Mouse (Mus musculus) hindbrain, embryonic 14.5 days (tissue): Measurements from ENCODE around the gene Pcyox1. TPM values are rescaled to one million over a fixed set of nuclear protein-coding genes. Genes with fewer than 3 reads are reported as not detected.

Experiments used
- ATAC-seq: fragments of 200-750 bp; cut with Nextera tagmentation; 2 replicates; pipeline ENCODE4 v1.8.0; 2017; ENCODE audit warnings: moderate number of reproducible peaks, mild to moderate bottlenecking, moderate TSS enrichment, moderate library complexity; ENCODE audit not compliant: low FRiP score
- DNase-seq: peaks from one replicate; pipeline ENCODE4 v3.0.0-alpha.2; 2015; ENCODE audit warnings: low spot score
- H3K27ac ChIP-seq: fragments of 300-500 bp; sonication (generic); 2 replicates; pipeline ENCODE4 v1.5.1; 2014; ENCODE audit warnings: mild to moderate bottlenecking, moderate library complexity
- H3K27me3 ChIP-seq: fragments of 300-500 bp; sonication (generic); 2 replicates; pipeline ENCODE4 v1.6.1; 2014; ENCODE audit warnings: mild to moderate bottlenecking, low read length, mixed read lengths; ENCODE audit not compliant: control insufficient read depth, insufficient read depth
- H3K36me3 ChIP-seq: fragments of 300-500 bp; sonication (generic); replicated peaks from 2 replicates; pipeline ENCODE4 v1.6.1; 2014; ENCODE audit not compliant: control insufficient read depth, insufficient read depth
- H3K4me1 ChIP-seq: fragments of 300-500 bp; sonication (generic); replicated peaks from 2 replicates; pipeline ENCODE4 v1.6.1; 2014; ENCODE audit warnings: antibody characterized with exemption, low read length, mixed read lengths; ENCODE audit not compliant: control insufficient read depth, insufficient read depth
- H3K4me2 ChIP-seq: fragments of 300-500 bp; sonication (generic); replicated peaks from 2 replicates; pipeline ENCODE4 v1.6.1; 2014; ENCODE audit warnings: mild to moderate bottlenecking, moderate library complexity
- H3K4me3 ChIP-seq: fragments of 300-500 bp; sonication (generic); replicated peaks from 2 replicates; pipeline ENCODE4 v1.5.1; 2014; ENCODE audit warnings: mild to moderate bottlenecking, low read length
- H3K9ac ChIP-seq: fragments of 300-500 bp; sonication (generic); 2 replicates; pipeline ENCODE4 v1.6.1; 2014
- H3K9me3 ChIP-seq: fragments of 300-500 bp; sonication (generic); 2 replicates; pipeline ENCODE4 v1.6.1; 2016; ENCODE audit warnings: low read length; ENCODE audit not compliant: control insufficient read depth
- WGBS: fragments of 180-500 bp; shearing (Covaris S2); extraction: QIAGEN DNeasy Blood & Tissue Kit; methylation state at CpG from one replicate; pipeline ENCODE4 v1.1.7; 2014; 5-methylcytosine and 5-hydroxymethylcytosine counted together
- polyA plus RNA-seq: library from polyadenylated mRNA; unstranded; fragments of >200 nt; fragmentation: Nextera tagmentation; extraction: Ambion mirVana; gene quantifications from 2 replicates; pipeline ENCODE4 v1.2.1, GENCODE M21; 2014

Gene Pcyox1
- polyA plus RNA-seq, 1 experiment from 2014 or later: 99.9 TPM

DNA sequence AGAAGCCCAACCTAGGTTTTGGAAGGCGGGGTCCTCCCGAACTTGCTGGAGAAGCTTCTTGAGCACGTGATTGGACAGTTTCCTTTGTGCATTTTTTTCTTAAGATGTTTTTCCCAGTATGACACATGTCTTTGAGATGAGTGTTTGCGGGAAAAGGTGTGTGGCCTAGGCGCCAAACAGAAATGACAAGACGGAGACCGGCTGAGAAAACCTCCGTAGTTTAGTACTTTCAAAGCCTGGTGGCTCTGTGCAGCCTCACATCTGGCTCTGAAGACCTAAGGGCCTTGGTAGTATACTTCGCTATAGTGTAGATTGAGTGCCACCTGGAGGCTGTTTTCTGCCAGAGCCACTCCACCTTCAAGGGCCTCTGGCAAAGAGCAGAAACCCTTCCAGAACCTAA, 4.0 kb upstream of the Pcyox1 start:
- Histone ChIP-seq H3K36me3 (no peaks in the 10 kb centered on the region), H3K4me3 (no peak overlapping the region; the same call in 1 of the 2 replicates), H3K27me3 (no peaks in the 10 kb centered on the region), H3K9ac (no peak overlapping the region), H3K4me1 (peaks cover 7% of the 10 kb centered on the region; the same call in 1 of the 2 replicates), H3K4me2 (peak overlapping the region; percentile 38), H3K27ac (no peak overlapping the region), H3K9me3 (no peaks in the 10 kb centered on the region)
- WGBS: 9% methylated on average over 9 of the region's 9 CpGs
- ATAC-seq: no peak
- DNase-seq: peak; percentile 76

DNA sequence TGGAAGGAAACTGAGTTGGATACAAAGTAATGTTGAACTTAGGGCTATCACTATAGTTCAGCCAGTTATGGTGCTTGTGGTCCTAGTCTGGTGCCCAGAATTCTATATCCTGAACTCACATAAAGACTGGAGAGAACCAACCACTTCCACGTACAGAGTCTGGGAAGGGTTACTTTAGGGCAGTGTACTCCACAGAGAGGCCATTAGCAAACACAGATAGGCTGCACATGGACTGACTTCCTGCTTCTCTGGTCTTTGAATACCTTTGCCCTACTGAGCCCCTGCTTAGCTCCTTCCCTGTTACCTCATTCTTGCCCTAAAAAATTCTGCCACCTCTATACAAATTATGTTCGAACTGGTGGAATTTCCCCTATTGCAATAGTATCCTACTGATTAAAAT, 3.0 kb upstream of the Pcyox1 start:
- no peak overlapping the region for H3K4me2 ChIP-seq
- no peaks in the 10 kb centered on the region for H3K27me3 ChIP-seq
- H3K27ac ChIP-seq: no peak overlapping the region
- ATAC-seq (no peak), DNase-seq (no peak)
- no peak overlapping the region for H3K4me3 ChIP-seq
- no peaks in the 10 kb centered on the region for H3K36me3 ChIP-seq
- H3K9ac ChIP-seq: no peak overlapping the region
- WGBS: 91% methylated on average over 2 of the region's 2 CpGs
- H3K9me3 ChIP-seq: no peaks in the 10 kb centered on the region
- peaks cover 16% of the 10 kb centered on the region for H3K4me1 ChIP-seq

DNA sequence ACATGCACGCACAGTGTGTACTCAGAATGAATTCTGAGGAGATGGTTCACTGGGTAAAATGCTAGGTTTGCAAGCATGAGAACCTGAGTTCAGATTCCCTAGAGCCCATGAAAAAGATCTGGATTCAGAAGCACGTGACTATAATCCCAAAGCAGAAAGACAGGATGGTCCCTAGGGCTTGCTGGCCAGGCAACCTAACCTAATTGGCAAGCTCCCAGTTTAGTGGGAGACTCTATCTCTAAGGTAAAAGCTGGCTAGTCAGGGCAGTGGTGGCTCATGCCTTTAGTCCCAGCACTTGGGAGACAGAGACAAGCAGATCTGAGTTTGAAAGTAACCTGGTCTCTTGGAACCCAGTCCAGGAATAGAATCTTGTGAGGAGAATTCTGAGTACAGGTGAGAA, 2.0 kb upstream of the Pcyox1 start:
- Histone ChIP-seq H3K4me1 (peaks cover 24% of the 10 kb centered on the region), H3K27ac (no peak overlapping the region), H3K27me3 (no peaks in the 10 kb centered on the region), H3K9ac (no peak overlapping the region), H3K4me3 (no peak overlapping the region), H3K4me2 (no peak overlapping the region), H3K36me3 (0 out of 2 replicates have a peak, but pooled peaks cover 1% of the 10 kb centered on the region), H3K9me3 (no peaks in the 10 kb centered on the region)
- no peak for DNase-seq
- WGBS: 74% methylated on average over 2 of the region's 2 CpGs
- no peak for ATAC-seq

DNA sequence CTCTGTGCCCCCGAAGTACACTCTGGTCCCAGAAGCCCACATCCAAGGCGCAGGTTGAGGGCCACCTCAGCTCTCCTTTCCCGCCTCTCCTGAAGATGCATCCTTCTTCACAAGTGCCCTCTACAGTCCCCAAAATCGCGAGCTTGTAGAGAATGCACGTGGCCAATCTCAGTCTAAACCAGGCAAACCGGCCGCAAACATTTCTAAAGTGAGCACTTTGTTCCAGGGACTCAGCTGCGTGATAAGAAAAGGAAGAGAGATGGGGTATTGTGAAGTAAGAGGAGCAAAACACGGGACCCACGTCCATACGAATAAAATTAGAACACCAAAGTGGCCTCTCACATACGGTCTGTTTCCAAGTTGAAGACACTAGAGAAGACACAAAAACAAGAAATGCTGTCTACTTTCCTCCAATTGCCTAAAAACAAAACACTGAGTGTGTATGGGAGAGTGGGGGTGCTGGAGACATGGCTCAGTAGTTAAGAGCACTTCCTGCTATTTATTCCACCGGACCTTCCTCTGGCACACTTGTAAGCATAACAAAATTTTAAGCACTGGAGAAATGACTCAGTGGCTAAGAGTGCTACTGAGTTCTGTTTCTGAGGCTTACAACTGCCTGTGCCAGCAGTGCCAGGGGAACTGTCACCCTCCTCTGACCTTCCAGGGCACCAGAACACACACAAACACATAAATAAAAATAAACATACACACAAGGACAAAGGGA, 465 bp upstream of the Pcyox1 start:
- Histone ChIP-seq H3K36me3 (peaks cover 13% of the 10 kb centered on the region), H3K4me3 (peak overlapping the region; percentile 95), H3K9me3 (no peaks in the 10 kb centered on the region), H3K9ac (peak overlapping the region; percentile 95), H3K27ac (peak overlapping the region; percentile 66), H3K4me2 (peak overlapping the region; percentile 80), H3K4me1 (peaks cover 24% of the 10 kb centered on the region), H3K27me3 (no peaks in the 10 kb centered on the region)
- WGBS: 8% methylated on average over 14 of the region's 14 CpGs
- ATAC-seq: peak; percentile 56
- DNase-seq: no peak

DNA sequence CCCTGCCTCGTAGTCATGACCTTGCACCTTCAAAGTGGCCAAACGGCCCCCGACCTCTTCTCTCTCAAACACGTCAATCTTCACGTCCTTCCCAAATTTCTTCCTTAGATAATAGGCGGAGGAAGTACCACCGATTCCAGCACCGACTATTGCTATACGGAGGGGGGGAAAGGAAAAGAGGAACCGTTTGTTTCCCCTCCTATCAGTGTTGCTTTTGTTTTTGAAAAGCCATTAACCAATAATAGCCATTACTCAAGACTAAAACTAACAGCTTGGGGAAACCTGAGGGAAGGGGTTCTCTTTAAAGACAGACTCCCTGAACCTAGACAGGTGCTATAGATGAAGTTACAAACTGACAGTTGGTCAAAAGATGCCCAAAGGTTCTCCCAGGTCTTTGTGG, 985 bp downstream of the Pcyox1 start:
- Histone ChIP-seq H3K4me2 (peak overlapping the region; percentile 80), H3K27me3 (no peaks in the 10 kb centered on the region), H3K4me3 (peak overlapping the region; percentile 95), H3K4me1 (peaks cover 24% of the 10 kb centered on the region), H3K36me3 (peaks cover 28% of the 10 kb centered on the region), H3K27ac (peak overlapping the region; percentile 95), H3K9me3 (no peaks in the 10 kb centered on the region), H3K9ac (peak overlapping the region; percentile 95)
- no peak for ATAC-seq
- DNase-seq: no peak
- 24% methylated on average over 10 of the region's 10 CpGs for whole genome bisulfite sequencing

DNA sequence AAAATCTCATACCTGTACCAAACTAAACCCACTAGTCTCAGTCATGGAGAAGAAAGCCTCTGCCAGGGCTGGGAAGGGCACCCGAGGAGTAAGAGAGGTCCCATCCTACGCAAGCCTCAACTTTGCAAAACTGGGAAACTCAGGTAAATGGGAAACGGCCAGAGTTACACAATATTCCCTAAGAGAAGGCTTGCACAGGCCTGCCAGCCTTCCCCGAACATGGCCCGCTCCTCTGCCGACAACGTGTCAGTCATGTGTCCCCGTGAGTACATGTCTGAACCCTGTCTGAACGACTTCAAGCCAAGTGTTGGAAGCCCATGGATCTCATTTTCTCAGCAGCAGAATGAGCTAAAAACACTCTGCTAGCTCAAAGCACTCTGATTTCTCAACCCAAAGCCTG, 1.9 kb downstream of the Pcyox1 start:
- Histone ChIP-seq H3K27ac (no peak overlapping the region), H3K9ac (peak overlapping the region; percentile 95), H3K27me3 (no peaks in the 10 kb centered on the region), H3K4me2 (peak overlapping the region; percentile 80), H3K36me3 (peaks cover 37% of the 10 kb centered on the region), H3K4me3 (peak overlapping the region; percentile 95), H3K4me1 (peaks cover 24% of the 10 kb centered on the region), H3K9me3 (no peaks in the 10 kb centered on the region)
- ATAC-seq (no peak), DNase-seq (no peak)
- WGBS: 85% methylated on average over 9 of the region's 9 CpGs

DNA sequence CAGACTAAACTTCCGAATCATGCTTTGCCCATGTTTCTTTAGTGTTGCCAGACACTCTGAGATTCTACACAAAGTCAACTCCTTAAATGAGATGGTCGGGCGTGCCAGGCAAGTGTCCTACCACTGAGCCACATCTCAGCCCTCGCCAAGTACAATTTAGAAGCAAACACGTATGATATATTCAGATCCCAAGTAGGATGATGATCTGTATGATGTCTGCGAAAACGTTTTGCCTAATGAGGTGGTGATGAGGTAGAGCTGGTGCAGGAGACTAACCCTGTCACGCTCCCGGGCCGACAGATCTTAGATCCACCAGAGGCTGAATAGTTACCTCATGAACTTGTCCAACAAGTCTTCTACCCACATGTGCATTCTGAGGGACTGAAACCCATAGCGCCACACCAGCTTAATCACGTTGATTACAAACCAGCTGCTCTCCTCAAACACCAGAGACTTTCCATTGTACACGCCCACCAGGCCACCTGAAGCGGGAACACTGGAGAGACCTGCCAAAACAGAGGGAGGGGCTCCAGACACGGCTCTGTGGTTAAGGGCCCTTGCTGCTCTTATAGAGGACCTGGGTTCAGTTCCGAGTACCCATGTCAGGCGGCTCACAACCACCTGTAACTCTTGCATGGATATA, 2.8 kb downstream of the Pcyox1 start:
- Histone ChIP-seq H3K4me3 (no peak overlapping the region), H3K27ac (no peak overlapping the region), H3K36me3 (peaks cover 45% of the 10 kb centered on the region), H3K4me1 (peaks cover 24% of the 10 kb centered on the region), H3K4me2 (no peak overlapping the region), H3K9ac (no peak overlapping the region), H3K9me3 (no peaks in the 10 kb centered on the region), H3K27me3 (no peaks in the 10 kb centered on the region)
- DNase-seq (no peak), ATAC-seq (no peak)
- 94% methylated on average over 17 of the region's 17 CpGs for WGBS

DNA sequence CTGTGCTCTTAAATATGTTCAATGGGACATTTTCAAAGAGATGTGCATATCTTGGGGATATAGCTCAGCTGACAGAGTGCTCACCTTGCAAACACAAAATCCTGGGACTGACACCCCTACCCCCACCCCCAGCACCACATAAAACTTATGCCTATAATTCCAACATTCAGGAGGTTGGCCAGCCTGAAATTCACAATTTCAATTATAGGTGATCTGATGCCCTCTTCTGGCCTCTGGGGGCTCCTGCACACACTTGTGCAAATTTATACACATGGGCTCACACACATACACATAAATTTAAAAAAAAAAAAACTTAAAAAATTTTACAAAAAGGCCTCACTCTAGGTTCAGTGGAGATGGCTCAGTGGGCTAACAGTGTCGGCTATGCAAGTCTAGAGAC, 3.8 kb downstream of the Pcyox1 start:
- H3K4me1 ChIP-seq: peaks cover 24% of the 10 kb centered on the region
- DNase-seq: no peak
- no peak for ATAC-seq
- no peaks in the 10 kb centered on the region for H3K9me3 ChIP-seq
- H3K27me3 ChIP-seq: no peaks in the 10 kb centered on the region
- H3K27ac ChIP-seq: no peak overlapping the region
- 96% methylated on average over 1 of the region's 1 CpGs for WGBS
- no peak overlapping the region for H3K4me2 ChIP-seq
- no peak overlapping the region for H3K4me3 ChIP-seq
- peaks cover 55% of the 10 kb centered on the region for H3K36me3 ChIP-seq
- H3K9ac ChIP-seq: no peak overlapping the region

DNA sequence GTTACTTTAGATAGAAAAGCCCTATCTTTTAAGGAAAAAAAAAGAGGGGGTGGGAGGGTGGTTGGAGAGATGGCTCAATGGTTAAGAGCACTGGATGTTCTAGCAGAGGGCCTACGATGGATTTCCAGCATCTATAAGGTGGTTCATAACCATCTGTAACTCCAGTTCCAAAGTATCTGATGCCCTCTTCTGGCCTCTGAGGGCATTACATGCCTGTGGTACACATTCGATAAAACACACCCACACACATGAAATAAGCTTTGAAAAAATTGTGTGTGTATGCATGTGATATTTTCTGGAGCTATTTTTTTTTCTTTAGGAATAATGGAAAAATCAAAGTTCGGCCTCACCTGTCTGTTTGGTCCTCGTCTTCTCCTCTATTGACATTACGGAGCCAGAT, 5.6 kb downstream of the Pcyox1 start:
- H3K9me3 ChIP-seq: no peaks in the 10 kb centered on the region
- no peak overlapping the region for H3K4me2 ChIP-seq
- no peak overlapping the region for H3K27ac ChIP-seq
- H3K4me1 ChIP-seq: peaks cover 17% of the 10 kb centered on the region
- no peak overlapping the region for H3K9ac ChIP-seq
- WGBS: 95% methylated on average over 5 of the region's 5 CpGs
- DNase-seq (no peak), ATAC-seq (no peak)
- no peak overlapping the region for H3K4me3 ChIP-seq
- H3K27me3 ChIP-seq: no peaks in the 10 kb centered on the region
- H3K36me3 ChIP-seq: peaks cover 74% of the 10 kb centered on the region
